Mouse (Mus musculus) liver, adult 2 months (tissue): ENCODE results near the gene Cnih4.

Experiments used
- CTCF ChIP-seq: fragments of 200-500 bp; IDR thresholded peaks from 2 replicates; pipeline ENCODE4 v1.5.1; 2011; ENCODE audit warnings: low read depth, low read length, control low read depth
- POLR2A ChIP-seq: fragments of 200-500 bp; IDR thresholded peaks from 2 replicates; pipeline ENCODE4 v1.6.1; 2011; ENCODE audit warnings: low read length, control low read depth; ENCODE audit not compliant: insufficient read depth; ENCODE audit errors: extremely low read depth

DNA sequence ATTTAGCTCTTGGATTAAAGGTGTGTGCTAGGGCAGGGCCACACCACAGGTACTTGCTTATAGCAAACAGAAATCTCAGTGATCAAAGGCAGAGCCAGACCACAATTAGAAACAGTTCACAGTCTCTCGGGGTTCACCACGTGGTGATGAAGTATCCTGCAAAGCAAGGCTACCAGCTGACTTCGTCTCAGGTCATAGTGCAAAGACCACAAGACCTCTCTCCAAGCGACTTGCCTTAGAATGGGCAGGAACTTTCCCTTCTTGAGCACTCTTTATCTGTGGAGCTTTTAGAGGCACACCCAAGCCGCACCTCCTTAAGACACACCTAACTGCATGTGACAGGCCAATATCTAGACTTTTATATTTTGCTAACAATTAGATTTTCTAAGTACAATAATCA, 4.0 kb downstream of the Cnih4 start:
- TF ChIP-seq CTCF (no peak), POLR2A (no peak)
